Mouse (Mus musculus): ENCODE results near the gene Zdhhc14. TPM values are rescaled to one million over a fixed set of nuclear protein-coding genes. Genes with fewer than 3 reads are reported as not detected.

The Zdhhc14 gene
- polyA plus RNA-seq, 2 experiments = 2.6 to 5.8 TPM

DNA sequence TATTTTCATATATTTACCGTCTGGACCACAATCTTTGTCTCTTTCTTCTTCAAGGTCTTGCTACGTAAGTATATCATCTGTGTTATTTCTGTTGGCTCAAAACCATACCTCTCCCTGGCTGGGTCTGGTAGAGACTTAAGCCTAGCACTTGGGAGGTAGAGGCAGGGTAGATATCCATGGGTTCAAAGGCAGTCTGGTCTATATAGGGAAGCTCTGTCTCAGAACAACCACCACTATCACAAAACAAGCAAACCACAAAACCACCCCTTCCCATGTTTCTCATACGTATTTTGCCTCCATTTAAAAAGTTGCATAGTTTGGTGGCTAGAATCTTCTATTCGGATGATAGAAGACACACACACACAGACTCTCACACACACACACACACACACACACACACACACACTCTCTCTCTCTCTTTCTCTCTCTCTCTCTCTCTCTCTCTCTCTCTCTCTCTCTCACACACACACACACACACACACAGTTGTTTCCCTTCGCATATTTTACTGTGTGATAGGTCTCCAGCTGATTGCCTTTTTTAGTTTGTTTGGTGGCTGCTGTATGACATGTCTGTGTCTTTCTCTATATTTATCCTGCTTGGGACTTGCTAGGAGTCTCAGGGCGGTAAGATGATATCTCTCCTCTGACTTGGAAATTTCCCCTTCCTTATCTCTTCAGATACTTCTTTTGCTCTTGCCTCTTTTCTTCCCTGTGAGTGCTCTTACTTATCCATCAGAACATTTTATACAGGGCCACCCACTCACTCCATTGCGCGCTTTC is 11.8 kb downstream of the Zdhhc14 start:
- Histone ChIP-seq H3K9me3 (ENCODE audit: control insufficient read depth, low read length) (no peaks in the 10 kb centered on the region), H3K9ac (replicated peaks) (peak overlapping the region; percentile 48), H3K4me2 (ENCODE audit: low read depth) (peak overlapping the region; percentile 81), H3K27ac (peak overlapping the region; percentile 90), H3K4me3 (ENCODE audit: insufficient read depth in 1 of 2, low read depth in 2 of 2, low read length in 2 of 2) (peak overlapping the region in 1 of 2 experiments; percentile 25; a peak in 2 of 4 replicates), H3K36me3 (replicated peaks; ENCODE audit: control insufficient read depth, insufficient read depth, low read depth) (peaks cover 2% of the 10 kb centered on the region; the same call in 1 of the 2 replicates), H3K27me3 (ENCODE audit: control insufficient read depth, insufficient read depth, low read length) (no peaks in the 10 kb centered on the region), H3K4me1 (replicated peaks; ENCODE audit: control insufficient read depth in 2 of 2, insufficient read depth in 2 of 2, low read length in 1 of 2) (peaks cover 55 to 61% of the 10 kb centered on the region in 2 experiments)
- DNase-seq (ENCODE audit: low read depth in 3 of 3, low spot score in 3 of 3) = no peak
- peak; percentile 8; the same call in 1 of the 2 replicates for ATAC-seq (ENCODE audit: insufficient read depth)
- TF ChIP-seq EP300 (IDR thresholded peaks at IDR 0.05; ENCODE audit: low read depth) = no peak
- WGBS (ENCODE audit: insufficient replicate concordance) = 38% methylated on average over 8 of the region's 8 CpGs

DNA sequence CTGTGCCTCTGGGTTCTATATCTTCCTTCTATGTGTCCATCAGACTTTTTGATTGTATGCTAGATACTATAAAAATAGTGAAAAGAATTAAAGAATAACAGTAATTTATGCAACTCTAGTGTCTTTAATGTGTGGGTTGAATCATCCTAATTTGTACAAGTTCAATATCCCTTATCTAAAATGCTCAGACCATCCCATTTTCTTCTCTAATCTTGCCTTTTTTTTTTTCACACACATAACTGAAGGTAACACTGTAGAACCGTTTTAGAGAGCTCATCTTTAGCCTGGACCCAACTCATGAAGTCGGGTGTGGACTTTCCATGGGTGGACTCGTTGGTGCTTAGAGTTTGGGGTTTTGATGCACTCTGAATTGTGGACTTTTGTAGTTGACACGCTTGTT is 12.6 kb downstream of the Zdhhc14 start:
- peak overlapping the region; percentile 81 for H3K4me2 ChIP-seq (ENCODE audit: low read depth)
- no peaks in the 10 kb centered on the region for H3K9me3 ChIP-seq (ENCODE audit: control insufficient read depth, low read length)
- H3K27me3 ChIP-seq (ENCODE audit: control insufficient read depth, insufficient read depth, low read length) = no peaks in the 10 kb centered on the region
- DNase-seq (ENCODE audit: low read depth in 3 of 3, low spot score in 3 of 3) = no peak
- H3K4me1 ChIP-seq (replicated peaks; ENCODE audit: control insufficient read depth in 2 of 2, insufficient read depth in 2 of 2, low read length in 1 of 2) = peaks cover 60 to 66% of the 10 kb centered on the region in 2 experiments
- peak overlapping the region in 1 of 2 experiments; percentile 28; a peak in 3 of 4 replicates for H3K4me3 ChIP-seq (ENCODE audit: insufficient read depth in 1 of 2, low read depth in 2 of 2, low read length in 2 of 2)
- TF ChIP-seq CTCF (IDR thresholded peaks at IDR 0.05; ENCODE audit: low read depth) (no peak), EP300 (IDR thresholded peaks at IDR 0.05; ENCODE audit: low read depth) (peak; percentile 79)
- peak overlapping the region; percentile 63 for H3K9ac ChIP-seq (replicated peaks)
- peak overlapping the region; percentile 90 for H3K27ac ChIP-seq
- 0 out of 2 replicates have a peak, but pooled peaks have one; percentile 14 for ATAC-seq (ENCODE audit: insufficient read depth)
- WGBS (ENCODE audit: insufficient replicate concordance) = 22% methylated on average over 4 of the region's 4 CpGs
- peaks cover 3% of the 10 kb centered on the region; the same call in 1 of the 2 replicates for H3K36me3 ChIP-seq (replicated peaks; ENCODE audit: control insufficient read depth, insufficient read depth, low read depth)

DNA sequence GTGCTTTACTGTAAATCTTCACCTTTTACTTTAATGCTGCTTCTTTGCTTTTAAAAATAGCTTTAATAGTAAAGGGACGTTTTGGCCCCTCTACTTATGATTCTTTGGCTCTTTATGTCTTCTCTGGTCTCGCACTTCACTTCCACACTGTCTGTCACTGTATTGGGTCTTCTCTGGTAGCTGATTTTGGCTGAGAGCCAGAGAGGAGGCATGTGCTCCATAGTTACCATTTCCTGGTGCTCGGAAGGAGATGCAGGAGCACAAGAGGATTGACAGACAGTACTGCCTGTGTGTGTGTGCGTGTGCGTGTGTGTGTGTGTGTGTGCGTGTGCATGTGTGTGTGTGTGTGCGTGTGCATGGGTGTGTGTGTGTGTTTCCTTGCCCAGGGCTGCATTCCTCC is 14.2 kb downstream of the Zdhhc14 start:
- DNase-seq (ENCODE audit: low read depth in 3 of 3, low spot score in 3 of 3) = no peak
- peak overlapping the region; percentile 63 for H3K9ac ChIP-seq (replicated peaks)

DNA sequence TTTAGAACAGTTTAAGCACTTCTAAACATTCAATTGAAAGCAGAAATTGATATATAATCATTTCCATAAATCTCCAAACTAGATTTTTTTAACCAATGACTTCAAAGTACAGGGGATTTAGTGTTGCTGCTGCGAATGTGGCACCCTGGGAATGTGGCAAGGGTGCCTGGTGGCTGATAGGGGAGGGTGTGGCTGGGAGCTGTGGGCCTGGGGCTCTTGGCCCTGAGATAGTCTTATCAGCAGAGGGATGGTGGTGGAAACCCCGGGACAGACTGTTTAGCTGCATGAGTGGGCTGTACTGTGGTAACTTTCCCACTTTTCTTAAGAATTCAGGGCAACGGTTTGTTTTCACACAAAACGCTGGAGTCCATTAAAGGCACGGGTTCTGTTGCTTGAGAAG is 14.6 kb downstream of the Zdhhc14 start:
- ATAC-seq (ENCODE audit: insufficient read depth) (peak; percentile 94), DNase-seq (ENCODE audit: low read depth in 3 of 3, low spot score in 3 of 3) (peak; percentile 81 to 86 (median 83))
- Histone ChIP-seq H3K4me2 (ENCODE audit: low read depth) (peak overlapping the region; percentile 81), H3K4me3 (ENCODE audit: insufficient read depth in 1 of 2, low read depth in 2 of 2, low read length in 2 of 2) (peak overlapping the region; percentile 35 to 39), H3K36me3 (replicated peaks; ENCODE audit: control insufficient read depth, insufficient read depth, low read depth) (peaks cover 3% of the 10 kb centered on the region; the same call in 1 of the 2 replicates), H3K9me3 (ENCODE audit: control insufficient read depth, low read length) (no peaks in the 10 kb centered on the region), H3K27ac (peak overlapping the region; percentile 90), H3K4me1 (replicated peaks; ENCODE audit: control insufficient read depth in 2 of 2, insufficient read depth in 2 of 2, low read length in 1 of 2) (peaks cover 79 to 87% of the 10 kb centered on the region in 2 experiments), H3K27me3 (ENCODE audit: control insufficient read depth, insufficient read depth, low read length) (no peaks in the 10 kb centered on the region), H3K9ac (replicated peaks) (peak overlapping the region; percentile 72)
- WGBS (ENCODE audit: insufficient replicate concordance) = 7% methylated on average over 5 of the region's 5 CpGs
- no peak for TF ChIP-seq CTCF (IDR thresholded peaks at IDR 0.05; ENCODE audit: low read depth)
- TF ChIP-seq EP300 (IDR thresholded peaks at IDR 0.05; ENCODE audit: low read depth) = peak; percentile 97

More for the DNA sequence above, 14.2 kb downstream of the Zdhhc14 start:
- ATAC-seq (ENCODE audit: insufficient read depth) = peak; percentile 49
- H3K4me2 ChIP-seq (ENCODE audit: low read depth) = peak overlapping the region; percentile 81
- H3K9me3 ChIP-seq (ENCODE audit: control insufficient read depth, low read length) = no peaks in the 10 kb centered on the region
- H3K4me1 ChIP-seq (replicated peaks; ENCODE audit: control insufficient read depth in 2 of 2, insufficient read depth in 2 of 2, low read length in 1 of 2) = peaks cover 75 to 82% of the 10 kb centered on the region in 2 experiments
- TF ChIP-seq EP300 (IDR thresholded peaks at IDR 0.05; ENCODE audit: low read depth) (no peak), CTCF (IDR thresholded peaks at IDR 0.05; ENCODE audit: low read depth) (no peak)
- H3K27me3 ChIP-seq (ENCODE audit: control insufficient read depth, insufficient read depth, low read length) = no peaks in the 10 kb centered on the region
- 23% methylated on average over 7 of the region's 7 CpGs for WGBS (ENCODE audit: insufficient replicate concordance)
- H3K4me3 ChIP-seq (ENCODE audit: insufficient read depth in 1 of 2, low read depth in 2 of 2, low read length in 2 of 2) = peak overlapping the region; percentile 10 to 26; a peak in 2 of 4 replicates
- peak overlapping the region; percentile 90 for H3K27ac ChIP-seq
- peaks cover 3% of the 10 kb centered on the region; the same call in 1 of the 2 replicates for H3K36me3 ChIP-seq (replicated peaks; ENCODE audit: control insufficient read depth, insufficient read depth, low read depth)

DNA sequence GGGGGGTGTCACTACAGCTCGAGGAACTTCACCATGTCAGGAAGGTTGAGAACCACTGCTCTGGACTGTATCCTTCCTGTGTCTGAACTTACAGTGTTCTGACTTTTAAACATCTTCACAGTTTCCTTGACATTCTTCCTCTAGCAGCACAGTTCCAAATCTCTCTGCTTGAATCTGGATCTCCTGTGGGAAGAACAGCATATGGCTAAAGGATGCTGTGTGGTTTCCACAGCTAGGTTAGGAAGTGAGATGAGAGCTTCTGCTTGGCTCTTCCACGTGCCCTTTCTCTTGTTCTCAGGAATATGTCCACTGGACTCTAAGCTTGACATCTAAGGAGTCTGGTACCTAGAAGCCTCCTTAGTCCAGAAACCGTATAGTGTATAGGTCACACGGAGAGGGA is 15.7 kb downstream of the Zdhhc14 start:
- no peak for DNase-seq (ENCODE audit: low read depth in 3 of 3, low spot score in 3 of 3)

More for the DNA sequence above, 15.7 kb downstream of the Zdhhc14 start:
- no peaks in the 10 kb centered on the region for H3K27me3 ChIP-seq (ENCODE audit: control insufficient read depth, insufficient read depth, low read length)
- ATAC-seq (ENCODE audit: insufficient read depth) = no peak
- H3K27ac ChIP-seq = peak overlapping the region; percentile 90
- H3K4me1 ChIP-seq (replicated peaks; ENCODE audit: control insufficient read depth in 2 of 2, insufficient read depth in 2 of 2, low read length in 1 of 2) = peaks cover 86 to 94% of the 10 kb centered on the region in 2 experiments
- no peaks in the 10 kb centered on the region for H3K9me3 ChIP-seq (ENCODE audit: control insufficient read depth, low read length)
- H3K4me2 ChIP-seq (ENCODE audit: low read depth) = peak overlapping the region; percentile 81
- no peak overlapping the region for H3K4me3 ChIP-seq (ENCODE audit: insufficient read depth in 1 of 2, low read depth in 2 of 2, low read length in 2 of 2)
- H3K36me3 ChIP-seq (replicated peaks; ENCODE audit: control insufficient read depth, insufficient read depth, low read depth) = peaks cover 3% of the 10 kb centered on the region
- peak overlapping the region; percentile 72 for H3K9ac ChIP-seq (replicated peaks)
- no peak for TF ChIP-seq EP300 (IDR thresholded peaks at IDR 0.05; ENCODE audit: low read depth)
- WGBS (ENCODE audit: insufficient replicate concordance) = 61% methylated on average over 4 of the region's 4 CpGs
